Mouse (Mus musculus) heart, postnatal 4 days (tissue): Measurements from ENCODE around the gene Rab3gap2. TPM values are rescaled to one million over a fixed set of nuclear protein-coding genes. Genes with fewer than 3 reads are reported as not detected.

Experiments
- DNase-seq: peaks from one replicate; pipeline ENCODE4 v3.0.0; 2021
- total RNA-seq, 2 experiments: library from RNA; stranded (reverse); gene quantifications; 2 replicates each; pipeline ENCODE4 v1.2.3; 2021

The Rab3gap2 gene
- total RNA-seq = 10 to 100 TPM; 25.4 to 29.1 TPM

DNA sequence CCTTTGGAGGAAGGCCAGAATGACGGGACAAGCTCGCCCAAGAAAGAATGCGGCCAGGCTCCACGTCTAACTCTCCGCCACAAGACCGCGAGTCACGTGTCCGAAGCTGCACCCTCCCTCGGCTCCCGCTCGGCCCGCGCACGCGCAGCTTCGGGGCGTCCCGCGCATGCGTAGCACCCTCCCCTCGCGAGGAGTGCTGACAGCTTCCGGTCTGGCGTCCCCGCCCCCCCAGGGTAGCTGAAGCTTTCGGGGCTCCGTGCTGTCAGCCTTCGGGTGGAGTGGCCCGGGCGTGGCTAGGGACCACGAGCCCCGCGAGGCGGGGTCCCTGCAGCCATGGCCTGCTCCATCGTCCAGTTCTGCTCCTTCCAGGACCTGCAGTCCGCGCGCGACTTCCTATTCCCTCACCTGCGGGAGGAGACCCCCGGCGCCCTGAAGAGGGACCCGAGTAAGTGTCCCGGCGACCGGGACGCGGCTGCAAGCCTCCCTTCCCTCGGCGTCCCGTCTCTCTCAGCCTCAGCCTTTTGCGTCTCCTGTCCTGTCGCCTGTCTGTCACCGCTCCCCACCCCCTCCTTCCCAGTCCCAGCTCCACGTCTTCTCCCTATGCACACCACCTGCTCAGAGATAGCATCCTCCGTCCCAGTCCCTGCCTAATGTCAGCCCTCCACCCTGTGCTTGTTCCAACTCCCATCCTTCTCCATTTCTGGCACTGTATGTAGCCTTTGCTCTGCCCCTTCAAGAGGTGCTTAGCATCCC is at the start of gene Rab3gap2:
Gene Rab3gap2 (plus strand): TSS at position 209 of the 753 bp plus-strand sequence.
- peak; percentile 100 for DNase-seq

DNA sequence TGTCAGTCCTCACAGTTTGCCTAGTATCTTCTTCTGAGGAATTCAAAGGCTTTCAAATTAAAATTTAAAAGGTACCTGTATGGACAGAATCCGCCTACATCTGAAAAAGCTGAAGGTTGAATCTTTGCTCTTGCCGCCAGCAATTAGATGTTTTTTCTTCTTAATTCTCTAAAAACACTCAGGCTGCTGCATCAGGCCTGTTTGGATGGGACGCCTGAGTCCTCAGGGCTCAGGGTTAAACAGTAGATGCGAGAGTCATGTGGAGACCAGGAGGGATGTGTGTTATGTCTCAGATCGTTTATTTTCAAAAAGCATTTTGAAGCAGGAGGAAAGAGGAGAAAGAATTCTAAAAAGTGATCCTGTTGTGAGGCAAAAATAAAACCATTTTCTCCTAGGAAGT is 30.3 kb upstream of the Rab3gap2 start:
- no peak for DNase-seq

DNA sequence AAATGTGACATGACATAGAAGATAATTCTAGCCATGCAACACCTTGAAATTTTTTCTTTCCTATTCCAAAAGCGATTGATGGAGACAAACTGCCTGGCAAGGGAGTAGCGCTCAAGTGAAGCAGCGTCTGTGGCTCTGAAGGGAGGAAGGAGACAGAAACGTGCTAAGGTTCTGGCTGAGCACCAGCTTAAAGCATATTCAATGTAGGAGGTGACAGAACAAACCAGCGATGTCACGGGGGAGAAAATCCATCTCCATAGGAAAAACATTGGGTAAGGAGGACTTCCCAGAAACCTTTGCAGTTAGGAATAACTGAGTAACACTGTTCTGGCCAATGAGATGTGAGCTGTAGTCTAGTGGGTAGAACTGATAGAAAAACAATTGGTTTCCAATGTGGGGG is 26.1 kb upstream of the Rab3gap2 start:
- DNase-seq = no peak

DNA sequence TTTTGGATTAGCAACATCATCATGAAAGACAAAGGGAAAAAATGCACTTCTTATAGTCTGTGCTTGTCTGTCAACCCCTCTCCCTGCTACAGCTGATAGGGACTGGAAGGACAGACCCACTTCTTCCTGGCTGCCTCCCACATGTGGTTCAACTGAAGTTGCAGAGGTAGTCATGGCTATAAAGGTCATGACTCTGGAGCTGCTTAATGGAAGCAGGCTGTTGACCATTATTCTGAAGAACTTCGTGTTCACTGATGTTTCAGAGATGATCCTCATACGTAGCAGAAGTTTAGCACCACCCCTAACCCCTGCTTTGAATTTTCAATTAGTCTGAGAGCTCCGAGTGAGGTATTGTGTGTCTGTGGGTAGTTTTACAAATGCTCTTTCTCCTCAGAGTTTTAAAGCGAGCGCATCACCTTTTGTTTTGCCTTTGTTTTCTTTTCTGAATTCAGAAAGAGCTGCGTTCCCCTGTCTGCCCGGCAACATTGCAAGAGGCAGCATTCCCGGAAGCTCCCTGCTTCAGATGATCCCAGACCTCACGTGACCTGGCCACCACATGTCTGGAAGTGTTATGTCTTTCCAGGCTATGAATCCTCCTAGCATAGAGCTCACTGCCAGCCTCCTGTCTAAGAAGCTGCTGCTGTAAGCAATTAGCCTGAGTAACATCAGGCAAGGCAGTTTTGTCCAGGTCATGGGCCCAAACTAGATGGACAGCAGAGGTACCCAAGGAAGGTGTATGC is 20.2 kb upstream of the Rab3gap2 start:
- peak; percentile 20 for DNase-seq

DNA sequence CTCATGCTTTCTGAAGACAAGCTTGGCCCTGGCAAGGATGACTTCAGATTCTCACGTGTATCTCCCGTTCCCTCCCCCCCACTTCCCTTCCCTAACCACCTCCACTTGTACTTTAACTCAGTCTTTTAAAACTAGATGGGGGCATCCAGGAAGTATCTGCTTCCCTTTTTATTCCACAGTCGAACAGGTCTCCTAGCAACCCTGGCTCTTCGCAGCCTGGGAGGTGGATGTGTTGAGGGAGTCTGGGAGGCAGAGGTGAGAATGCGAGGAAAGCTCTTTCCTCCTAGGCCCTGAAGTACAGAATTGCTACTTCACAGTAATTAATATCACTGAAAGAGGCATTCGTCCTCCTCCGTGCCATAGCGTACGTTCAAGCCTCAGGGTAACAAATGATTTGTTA is 18.4 kb upstream of the Rab3gap2 start:
- DNase-seq = no peak

DNA sequence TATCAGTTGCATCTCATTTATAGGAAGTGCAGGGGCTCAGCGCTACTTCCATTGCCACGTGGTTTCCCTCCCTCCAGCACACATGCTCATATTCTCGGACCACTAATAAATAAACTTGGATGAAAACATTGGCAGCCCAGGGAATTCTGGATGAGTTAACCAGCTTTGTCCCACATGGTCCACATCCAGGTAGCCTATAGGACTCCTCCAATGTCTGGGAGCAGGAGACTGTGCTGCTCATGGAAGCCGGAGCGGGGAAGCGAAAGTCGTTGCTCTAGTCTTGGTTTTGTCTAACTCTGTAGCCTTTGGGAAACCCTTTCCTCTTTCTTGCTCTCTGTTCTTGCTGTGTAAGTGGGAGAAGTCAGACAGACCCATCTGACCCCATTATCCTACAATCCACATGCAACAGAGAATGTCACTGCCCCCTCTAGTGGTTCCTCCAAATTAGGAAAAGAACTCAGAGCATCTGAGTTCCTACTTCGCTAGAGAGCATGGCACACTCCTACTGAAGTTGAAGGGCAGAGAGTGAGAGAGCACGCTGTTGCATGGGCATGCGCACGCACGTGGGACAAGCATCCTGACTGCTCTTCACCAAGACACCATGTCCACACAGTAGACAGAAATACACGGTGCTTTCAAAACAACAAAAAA is 16.7 kb upstream of the Rab3gap2 start:
- DNase-seq = peak; percentile 50

DNA sequence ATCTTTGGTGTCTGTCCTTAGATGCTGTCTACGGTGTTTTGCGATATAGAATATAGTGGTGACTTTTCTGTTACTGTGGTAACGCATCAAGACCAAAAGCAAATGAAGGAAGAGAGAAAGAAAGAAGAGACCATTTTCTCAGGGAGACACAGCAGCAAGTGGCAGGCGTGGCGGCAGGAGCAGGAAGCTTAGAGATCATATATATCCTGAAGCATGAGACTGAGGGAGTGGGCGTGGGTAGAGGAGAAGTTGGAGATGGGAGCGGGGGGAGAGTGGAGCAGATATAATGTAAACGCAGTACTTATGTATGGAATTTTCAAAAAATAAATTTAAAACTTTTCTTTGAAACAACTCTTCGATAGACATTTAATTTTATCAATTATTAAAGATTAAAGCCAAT is 14.0 kb upstream of the Rab3gap2 start:
- DNase-seq = no peak

DNA sequence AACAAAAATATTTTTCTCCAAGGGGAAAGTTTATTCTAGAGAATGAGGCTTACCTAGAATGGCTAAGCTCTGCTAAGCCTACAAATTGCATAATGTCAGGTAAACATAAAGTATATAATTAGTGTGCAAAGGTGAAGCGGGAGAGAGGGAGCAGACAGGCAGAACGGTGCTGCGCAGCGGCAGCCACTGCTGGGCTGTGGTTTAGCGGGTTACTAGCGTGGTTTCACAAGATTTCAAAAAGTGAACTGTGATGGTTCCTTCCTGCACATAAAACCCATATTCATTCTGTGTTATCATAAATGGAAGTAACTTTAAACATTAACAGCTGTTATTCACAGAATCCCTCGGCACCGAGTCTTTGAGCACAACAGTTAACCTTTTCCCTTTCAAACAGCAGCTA is 11.8 kb upstream of the Rab3gap2 start:
- DNase-seq = no peak

DNA sequence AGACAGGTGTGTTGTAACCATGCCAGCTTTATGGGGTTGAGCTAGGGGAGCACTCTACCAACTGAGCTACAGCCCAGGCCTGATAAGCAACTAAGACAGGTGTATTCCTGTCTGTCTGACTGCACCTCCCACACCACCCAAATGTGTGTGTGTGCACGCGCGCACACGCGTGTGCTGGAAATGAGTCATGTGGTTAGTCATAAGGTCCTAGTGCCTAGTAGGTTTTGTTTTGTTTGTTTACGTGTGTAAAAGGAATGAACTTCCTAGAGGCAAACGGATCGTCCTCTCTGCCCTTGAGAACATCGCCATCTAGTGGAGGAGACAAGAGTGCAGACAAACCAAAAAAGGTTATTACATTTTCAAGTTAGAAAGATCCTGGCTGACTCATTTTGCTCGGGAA is 10.4 kb upstream of the Rab3gap2 start:
- peak; percentile 51 for DNase-seq

DNA sequence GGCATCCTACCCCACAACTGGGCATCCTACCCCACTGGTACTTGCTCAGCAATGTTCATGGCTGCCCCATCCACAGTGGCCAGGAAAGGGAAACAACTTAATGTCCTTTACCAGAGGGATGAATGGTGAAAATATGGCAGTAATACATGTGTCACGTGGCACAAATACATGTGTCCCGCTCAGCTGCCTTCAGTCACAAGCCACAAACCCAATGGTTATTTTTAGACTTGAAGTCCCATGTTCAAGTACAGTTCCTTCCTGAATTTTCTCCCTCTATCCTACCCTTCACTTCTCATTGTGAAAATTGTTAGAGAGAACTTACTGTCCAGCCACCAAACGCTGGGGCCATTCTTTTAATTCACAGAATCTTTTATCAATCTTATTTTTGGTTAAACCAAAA is 7.6 kb upstream of the Rab3gap2 start:
- DNase-seq = no peak

DNA sequence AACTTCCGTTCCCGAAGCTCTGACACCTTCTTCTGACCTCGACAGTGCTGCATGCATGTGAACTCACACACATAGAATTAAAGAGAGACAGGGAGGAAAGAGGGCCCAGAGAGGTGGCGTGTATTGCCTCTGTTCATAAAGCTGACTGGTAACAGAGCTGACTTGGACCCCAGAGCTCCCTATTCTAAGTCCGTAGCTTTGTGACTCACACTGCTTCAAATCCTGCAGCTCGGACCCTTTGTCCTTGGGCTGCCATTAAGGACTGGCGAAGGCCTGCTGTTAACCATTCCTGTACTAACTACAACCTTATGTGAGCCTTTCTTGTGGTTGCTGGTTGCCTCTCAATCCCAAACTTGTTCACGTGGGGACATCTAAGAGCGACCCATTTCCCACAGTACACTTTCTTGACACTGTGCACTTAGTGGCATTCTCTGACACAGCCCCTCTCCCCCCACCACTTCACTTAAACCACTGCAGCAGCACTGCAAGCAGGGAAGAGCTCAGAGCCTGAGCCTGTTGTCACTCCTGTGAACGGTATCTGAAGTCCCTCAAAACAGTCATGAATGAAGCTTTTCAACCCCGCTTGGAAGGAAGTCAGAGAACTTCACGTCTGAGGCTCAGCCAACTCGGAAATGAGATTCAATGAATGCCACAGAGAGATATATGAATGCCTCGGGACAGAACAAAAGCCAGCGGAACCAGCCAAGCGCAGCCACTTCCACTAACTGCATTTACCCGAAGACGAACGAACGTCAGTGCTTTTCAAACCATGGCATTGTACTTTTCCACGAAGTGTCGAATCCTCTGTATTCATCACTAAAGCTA is 3.1 kb upstream of the Rab3gap2 start:
- DNase-seq = no peak

DNA sequence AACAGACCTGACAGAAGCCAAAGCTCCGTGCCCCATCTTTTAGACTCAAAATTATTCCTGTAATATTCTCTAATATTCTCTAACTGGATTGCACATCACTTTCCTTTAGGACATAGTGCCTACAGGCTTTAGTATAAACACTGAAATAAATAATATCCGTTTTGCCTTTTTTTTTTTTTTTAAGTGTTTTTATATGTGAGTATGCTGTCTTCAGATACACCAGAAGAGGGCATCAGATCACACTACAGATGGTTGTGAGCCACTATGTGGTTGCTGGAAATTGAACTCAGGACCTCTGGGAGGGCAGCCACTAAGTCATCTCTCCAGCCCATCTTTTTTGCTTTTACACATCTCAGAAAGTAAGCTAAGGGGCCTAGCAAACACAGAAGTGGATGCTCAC is 1.9 kb upstream of the Rab3gap2 start:
- no peak for DNase-seq

DNA sequence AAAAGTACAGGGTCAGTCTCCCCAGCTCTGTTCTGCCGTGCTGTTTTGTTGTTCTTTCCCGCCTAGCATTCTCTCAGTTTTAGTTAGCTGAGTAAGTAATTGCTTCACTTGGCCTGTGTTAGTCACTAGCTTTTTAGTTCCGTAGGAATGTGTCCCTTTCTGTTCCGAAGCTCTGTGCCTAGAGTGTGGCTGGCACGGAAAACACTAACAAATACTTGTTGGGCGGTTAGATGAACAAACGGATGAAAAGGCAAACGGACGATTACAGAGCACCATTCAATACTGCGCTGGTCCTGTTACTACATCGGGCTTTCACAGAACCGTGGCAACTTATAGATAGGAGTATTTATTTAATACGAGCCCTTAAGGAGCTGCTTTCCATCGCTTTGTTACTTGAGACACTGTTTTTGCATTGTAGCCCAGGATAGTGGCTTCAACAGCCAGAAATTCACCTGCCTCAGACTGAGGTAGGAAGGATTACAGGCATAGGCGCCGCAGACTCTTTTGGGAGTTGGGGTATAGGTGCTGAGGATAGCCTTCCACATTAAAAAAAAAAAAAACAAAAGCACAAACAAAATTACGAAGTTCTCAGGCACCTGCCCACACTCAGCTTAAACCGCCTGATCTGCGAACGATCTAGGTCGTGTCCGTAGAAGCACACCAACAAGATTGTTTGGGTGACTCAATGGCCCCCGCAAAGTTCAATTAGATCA is 565 bp upstream of the Rab3gap2 start:
- peak; percentile 40 for DNase-seq

DNA sequence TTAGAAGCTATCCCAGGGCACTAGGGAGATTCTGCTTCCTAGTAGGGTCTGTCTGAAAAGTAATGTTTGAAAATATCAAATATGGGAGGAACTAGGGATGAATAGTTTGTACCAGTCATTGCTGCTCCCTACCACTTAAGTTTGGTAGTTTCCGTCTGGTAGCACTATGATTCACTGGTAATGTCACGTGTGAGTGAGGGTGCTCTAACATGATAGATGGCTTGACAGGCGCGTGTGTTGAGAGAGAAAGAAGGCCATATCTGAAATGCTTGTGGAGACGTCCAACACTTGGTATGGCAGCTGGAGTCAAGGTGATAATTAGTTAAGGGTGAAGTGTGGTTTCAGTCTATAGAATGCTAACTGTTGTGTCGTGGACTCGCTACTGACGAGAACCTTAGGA is 1.2 kb downstream of the Rab3gap2 start:
- DNase-seq = no peak

DNA sequence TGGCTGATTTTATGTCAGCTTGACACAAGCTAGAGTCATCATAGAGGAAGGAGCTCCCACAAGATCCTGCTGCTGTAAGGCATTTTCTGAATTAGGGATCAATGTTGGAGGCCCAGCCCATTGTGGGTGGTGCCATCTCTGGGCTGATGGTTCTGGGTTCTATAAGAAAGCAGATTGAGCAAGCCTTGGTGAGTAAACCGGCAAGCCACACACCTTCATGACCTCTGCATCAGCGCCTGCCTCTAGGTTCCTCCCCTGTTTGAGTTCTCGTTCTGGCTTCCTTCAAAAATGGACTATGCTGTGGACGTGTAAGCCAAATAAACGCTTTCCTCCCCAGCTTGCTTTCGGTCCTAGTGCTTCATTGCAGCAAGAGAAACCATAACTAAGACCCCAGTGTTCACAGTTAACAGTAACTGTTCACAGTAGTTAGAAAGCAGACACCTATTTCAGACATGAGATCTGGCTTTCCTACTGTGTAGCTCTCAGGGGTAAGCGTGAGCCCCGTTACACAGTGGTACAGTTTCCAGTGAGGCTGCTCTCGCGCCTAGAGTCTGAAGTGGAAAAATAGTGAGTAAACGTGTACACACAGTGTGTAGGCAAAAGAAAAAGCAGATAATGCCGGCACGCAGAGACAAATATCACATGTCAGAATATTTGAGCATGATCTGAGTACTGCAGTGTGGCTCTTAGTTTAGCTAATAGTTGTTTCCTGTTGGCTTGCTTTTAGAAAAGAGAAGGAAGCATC is 4.1 kb downstream of the Rab3gap2 start:
- DNase-seq = no peak

DNA sequence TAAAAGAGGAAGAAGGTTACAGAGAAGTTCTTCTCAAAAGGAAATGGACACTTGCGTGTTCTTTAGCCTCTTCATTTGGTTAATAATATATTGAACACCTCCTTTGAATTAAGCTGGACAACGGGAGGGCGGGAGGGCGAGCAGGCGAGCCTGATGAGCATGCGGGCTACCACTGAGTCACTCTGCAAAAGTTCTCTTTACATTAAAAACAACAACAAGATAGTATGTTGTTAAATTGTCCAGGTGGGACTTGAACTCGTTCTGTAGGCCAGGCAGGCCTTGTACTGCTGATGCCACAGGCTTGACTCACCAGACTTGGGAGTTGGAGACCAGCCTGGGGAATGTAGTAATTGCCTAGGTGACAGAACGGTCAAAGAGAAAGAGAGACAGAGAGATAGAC is 4.8 kb downstream of the Rab3gap2 start:
- DNase-seq = no peak

DNA sequence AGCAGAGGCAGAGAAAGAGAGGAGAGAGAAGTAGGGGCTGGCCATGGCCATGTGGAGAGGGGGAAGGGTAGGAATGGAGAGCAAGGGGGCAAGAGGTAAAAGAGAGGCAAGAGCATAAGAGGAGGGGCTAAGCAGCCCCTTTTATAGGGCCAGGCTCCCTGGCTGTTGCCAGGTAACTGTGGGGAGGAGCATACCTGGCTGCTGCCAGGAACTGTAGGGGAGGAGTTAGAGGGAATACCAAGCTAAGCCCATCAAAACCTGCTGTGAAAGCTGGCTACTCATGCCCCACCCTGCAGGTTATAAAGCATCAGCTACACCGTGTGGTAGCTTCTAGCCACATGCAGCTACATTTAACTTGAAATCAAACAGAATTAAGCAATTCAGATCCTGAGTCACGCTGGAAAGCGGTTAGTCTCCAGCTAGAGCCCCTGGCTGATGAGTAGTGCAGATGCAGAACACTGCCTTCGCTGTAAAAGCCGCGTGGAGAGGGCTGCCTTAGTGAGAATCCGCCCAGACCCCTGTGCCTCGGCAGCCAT is 5.8 kb downstream of the Rab3gap2 start:
- no peak for DNase-seq

DNA sequence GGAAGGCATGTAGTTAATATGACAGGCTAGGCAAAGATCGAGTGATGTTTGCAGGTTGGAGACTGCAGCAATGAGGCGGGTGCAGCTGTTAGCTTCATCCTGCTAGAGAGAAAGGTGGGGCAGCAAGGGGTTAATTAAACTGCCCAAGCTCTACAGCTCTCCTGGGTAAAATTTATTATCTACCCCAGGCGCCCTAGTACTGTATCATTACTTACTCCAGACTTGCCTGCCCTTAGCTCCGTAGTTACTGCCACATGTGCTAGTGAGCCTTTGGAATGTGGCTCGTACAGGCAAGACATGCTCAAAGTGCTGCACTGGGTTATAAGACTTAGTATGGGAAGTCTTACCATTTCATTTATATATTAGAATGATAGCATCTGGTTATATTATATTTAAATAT is 12.4 kb downstream of the Rab3gap2 start:
- no peak for DNase-seq

DNA sequence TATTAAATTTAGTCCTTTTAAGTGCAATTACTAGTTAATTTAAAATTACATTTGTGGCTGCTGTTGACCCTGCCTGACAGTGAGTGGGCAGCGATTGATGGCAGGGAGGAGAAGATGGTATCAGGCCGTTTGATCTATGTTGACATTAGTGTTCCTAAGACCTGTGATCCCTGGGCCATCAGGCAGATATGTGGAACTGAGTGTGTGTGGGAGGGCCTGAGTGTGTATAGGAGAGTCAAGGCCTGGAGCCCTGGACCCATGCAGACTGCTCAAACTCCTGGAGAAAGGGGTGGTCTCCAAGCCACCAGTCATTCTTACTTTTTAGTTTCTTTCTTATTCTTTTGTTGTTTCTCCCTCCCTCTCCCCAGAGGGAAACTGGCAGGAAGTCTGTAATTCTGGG is 12.8 kb downstream of the Rab3gap2 start:
- no peak for DNase-seq

DNA sequence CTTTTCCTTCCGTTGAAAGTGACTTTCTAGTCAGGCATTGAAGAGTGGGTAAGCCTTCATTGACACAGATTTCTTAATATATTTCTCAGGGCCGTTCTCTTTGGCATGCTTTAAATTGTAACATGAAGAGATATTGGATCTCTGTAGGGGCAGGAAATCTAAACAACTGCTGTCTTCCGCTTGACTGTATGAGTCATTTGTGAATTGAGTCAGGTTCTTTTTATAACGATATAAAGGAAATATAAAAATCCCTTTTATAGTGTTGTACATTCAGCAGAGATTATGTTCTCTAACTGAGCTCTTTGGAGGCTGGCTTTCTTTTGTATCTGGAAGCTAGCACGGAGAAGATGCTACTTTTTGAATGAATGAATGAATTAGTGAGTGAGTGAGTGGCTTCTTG is 14.0 kb downstream of the Rab3gap2 start:
- DNase-seq = no peak

DNA sequence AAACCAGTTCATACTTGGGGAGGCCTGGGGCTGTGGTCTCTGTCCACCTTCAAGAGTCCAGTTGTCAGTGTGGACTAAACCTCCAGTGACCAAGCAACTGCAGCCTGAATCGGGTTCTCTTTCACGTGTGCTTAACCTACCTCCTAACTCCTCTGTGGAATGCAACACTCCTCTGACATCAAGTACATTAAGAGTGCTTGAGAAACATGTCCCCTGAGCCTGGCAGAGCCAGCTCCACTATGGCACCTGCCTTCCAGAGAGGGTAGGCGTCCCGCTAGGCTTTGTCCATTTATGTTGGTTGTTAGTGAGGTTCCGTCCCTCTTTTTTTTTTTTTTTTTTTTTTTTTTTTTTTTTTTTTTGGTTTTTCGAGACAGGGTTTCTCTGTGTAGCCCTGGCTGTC is 23.0 kb downstream of the Rab3gap2 start:
- no peak for DNase-seq
